Mouse (Mus musculus) kidney, embryonic 14.5 days (tissue): ENCODE data around the gene Mme. TPM values are rescaled to one million over a fixed set of nuclear protein-coding genes. Genes with fewer than 3 reads are reported as not detected.
A peak's percentile ranks its signal among the peaks of the same experiment; 100 is the strongest.

ENCODE experiments used
- ATAC-seq: fragments of 200-750 bp; cut with Nextera tagmentation; 2 replicates; pipeline ENCODE4 v1.8.0; 2017; ENCODE audit warnings: moderate number of reproducible peaks, mild to moderate bottlenecking, moderate TSS enrichment, moderate library complexity; ENCODE audit not compliant: low FRiP score, low TSS enrichment
- H3K27ac ChIP-seq: fragments of 300-500 bp; sonication (generic); 2 replicates; pipeline ENCODE4 v1.5.1; 2014; ENCODE audit warnings: low read depth, mild to moderate bottlenecking, low read length, moderate library complexity, mixed read lengths
- H3K27me3 ChIP-seq: fragments of 300-500 bp; sonication (generic); 2 replicates; pipeline ENCODE4 v1.6.1; 2014; ENCODE audit warnings: mild to moderate bottlenecking, low read length; ENCODE audit not compliant: control insufficient read depth, insufficient read depth
- H3K36me3 ChIP-seq: fragments of 300-500 bp; sonication (generic); 2 replicates; pipeline ENCODE4 v1.6.1; 2014; ENCODE audit warnings: low read length, mixed read lengths; ENCODE audit not compliant: control insufficient read depth, insufficient read depth
- H3K4me1 ChIP-seq: fragments of 300-500 bp; sonication (generic); 2 replicates; pipeline ENCODE4 v1.6.1; 2014; ENCODE audit warnings: low read length, mixed read lengths; ENCODE audit not compliant: control insufficient read depth, insufficient read depth
- H3K4me2 ChIP-seq: fragments of 300-500 bp; sonication (generic); replicated peaks from 2 replicates; pipeline ENCODE4 v1.6.1; 2014; ENCODE audit warnings: low read depth, mild to moderate bottlenecking, low read length
- H3K4me3 ChIP-seq: fragments of 300-500 bp; sonication (generic); 2 replicates; pipeline ENCODE4 v1.5.1; 2014; ENCODE audit warnings: mild to moderate bottlenecking, low read length
- H3K9ac ChIP-seq: fragments of 300-500 bp; sonication (generic); 2 replicates; pipeline ENCODE4 v1.6.1; 2014; ENCODE audit warnings: low read depth, mild to moderate bottlenecking, low read length, moderate library complexity
- H3K9me3 ChIP-seq: fragments of 300-500 bp; sonication (generic); 2 replicates; pipeline ENCODE4 v1.6.1; 2016; ENCODE audit warnings: low read length; ENCODE audit not compliant: control insufficient read depth
- WGBS: fragments of 180-500 bp; shearing (Covaris S2); extraction: QIAGEN DNeasy Blood & Tissue Kit; methylation state at CpG from one replicate; pipeline ENCODE4 v1.1.7; 2014; 5-methylcytosine and 5-hydroxymethylcytosine counted together
- polyA plus RNA-seq: library from polyadenylated mRNA; unstranded; fragments of >200 nt; fragmentation: Nextera tagmentation; extraction: Ambion mirVana; gene quantifications from 2 replicates; pipeline ENCODE4 v1.2.1, GENCODE M21; 2014

The Mme gene
- polyA plus RNA-seq, 1 experiment from 2014 or later = 35.7 TPM

GRCm38 (mm10) chr3:63340546-63340945 is 99.2 kb downstream of the Mme start:
- Histone ChIP-seq H3K4me3 (no peak overlapping the region), H3K9ac (no peak overlapping the region), H3K36me3 (no peaks in the 10 kb centered on the region), H3K27me3 (no peaks in the 10 kb centered on the region), H3K4me1 (no peaks in the 10 kb centered on the region), H3K9me3 (no peaks in the 10 kb centered on the region), H3K4me2 (no peak overlapping the region), H3K27ac (peak overlapping the region; percentile 65; the same call in 1 of the 2 replicates)
- WGBS = 41% methylated on average over 3 of the region's 3 CpGs
- peak; percentile 66; the same call in 1 of the 2 replicates for ATAC-seq

GRCm38 (mm10) chr3:63341481-63341880 is 100.1 kb downstream of the Mme start:
- Histone ChIP-seq H3K9ac (no peak overlapping the region), H3K27ac (no peak overlapping the region), H3K36me3 (no peaks in the 10 kb centered on the region), H3K27me3 (no peaks in the 10 kb centered on the region), H3K4me3 (no peak overlapping the region), H3K9me3 (no peaks in the 10 kb centered on the region), H3K4me2 (no peak overlapping the region), H3K4me1 (no peaks in the 10 kb centered on the region)
- ATAC-seq = no peak
- 91% methylated on average over 4 of the region's 4 CpGs for WGBS

GRCm38 (mm10) chr3:63344998-63345397 is 103.7 kb downstream of the Mme start:
- WGBS = 87% methylated on average over 5 of the region's 5 CpGs
- Histone ChIP-seq H3K4me1 (no peaks in the 10 kb centered on the region), H3K27me3 (no peaks in the 10 kb centered on the region), H3K9ac (no peak overlapping the region), H3K4me2 (no peak overlapping the region), H3K9me3 (no peaks in the 10 kb centered on the region), H3K36me3 (no peaks in the 10 kb centered on the region; the same call in 1 of the 2 replicates), H3K27ac (no peak overlapping the region), H3K4me3 (no peak overlapping the region)
- no peak for ATAC-seq

- Histone ChIP-seq H3K9me3 (no peaks in the 10 kb centered on the region), H3K36me3 (no peaks in the 10 kb centered on the region; the same call in 1 of the 2 replicates), H3K9ac (no peak overlapping the region), H3K27me3 (no peaks in the 10 kb centered on the region), H3K4me3 (no peak overlapping the region), H3K4me1 (no peaks in the 10 kb centered on the region), H3K27ac (no peak overlapping the region), H3K4me2 (no peak overlapping the region)
- ATAC-seq = no peak
- 76% methylated on average over 2 of the region's 2 CpGs for WGBS
These were observed 107.6 kb downstream of the Mme start for GRCm38 (mm10) chr3:63348893-63349426.

- no peak for ATAC-seq
- Histone ChIP-seq H3K27ac (no peak overlapping the region), H3K27me3 (no peaks in the 10 kb centered on the region), H3K9me3 (no peaks in the 10 kb centered on the region), H3K4me2 (no peak overlapping the region), H3K9ac (no peak overlapping the region), H3K4me1 (no peaks in the 10 kb centered on the region), H3K4me3 (no peak overlapping the region), H3K36me3 (no peaks in the 10 kb centered on the region; the same call in 1 of the 2 replicates)
- WGBS = 92% methylated on average over 4 of the region's 4 CpGs
These were observed 108.9 kb downstream of the Mme start for GRCm38 (mm10) chr3:63350242-63350641.

GRCm38 (mm10) chr3:63350704-63351103 is 109.4 kb downstream of the Mme start:
- Histone ChIP-seq H3K9me3 (no peaks in the 10 kb centered on the region), H3K4me2 (no peak overlapping the region), H3K36me3 (no peaks in the 10 kb centered on the region; the same call in 1 of the 2 replicates), H3K27me3 (no peaks in the 10 kb centered on the region), H3K27ac (no peak overlapping the region), H3K9ac (no peak overlapping the region), H3K4me1 (no peaks in the 10 kb centered on the region), H3K4me3 (no peak overlapping the region)
- ATAC-seq = no peak
- WGBS = 64% methylated on average over 3 of the region's 3 CpGs

- no peak for ATAC-seq
- Histone ChIP-seq H3K9me3 (no peaks in the 10 kb centered on the region), H3K36me3 (no peaks in the 10 kb centered on the region; the same call in 1 of the 2 replicates), H3K4me1 (no peaks in the 10 kb centered on the region), H3K9ac (no peak overlapping the region), H3K27ac (no peak overlapping the region), H3K4me3 (no peak overlapping the region), H3K4me2 (no peak overlapping the region), H3K27me3 (no peaks in the 10 kb centered on the region)
- 73% methylated on average over 1 of the region's 1 CpGs for WGBS
These were observed 110.4 kb downstream of the Mme start for GRCm38 (mm10) chr3:63351680-63352260.

GRCm38 (mm10) chr3:63359512-63359911 is 118.2 kb downstream of the Mme start:
- Histone ChIP-seq H3K36me3 (no peaks in the 10 kb centered on the region), H3K9ac (no peak overlapping the region), H3K27me3 (no peaks in the 10 kb centered on the region), H3K27ac (no peak overlapping the region), H3K4me2 (no peak overlapping the region), H3K9me3 (no peaks in the 10 kb centered on the region), H3K4me3 (no peak overlapping the region), H3K4me1 (no peaks in the 10 kb centered on the region)
- WGBS = 91% methylated on average over 1 of the region's 1 CpGs
- ATAC-seq = no peak

GRCm38 (mm10) chr3:63384989-63385388 is 143.7 kb downstream of the Mme start:
- ATAC-seq = no peak
- no peaks in the 10 kb centered on the region for H3K4me1 ChIP-seq
- H3K4me3 ChIP-seq = no peak overlapping the region
- no peaks in the 10 kb centered on the region for H3K36me3 ChIP-seq
- H3K9ac ChIP-seq = no peak overlapping the region
- no peaks in the 10 kb centered on the region for H3K27me3 ChIP-seq
- H3K27ac ChIP-seq = no peak overlapping the region
- WGBS = 67% methylated on average over 2 of the region's 2 CpGs
- H3K9me3 ChIP-seq = no peaks in the 10 kb centered on the region
- H3K4me2 ChIP-seq = no peak overlapping the region
